Mouse (Mus musculus): ENCODE results near the gene Ppp1r3e.

DNA sequence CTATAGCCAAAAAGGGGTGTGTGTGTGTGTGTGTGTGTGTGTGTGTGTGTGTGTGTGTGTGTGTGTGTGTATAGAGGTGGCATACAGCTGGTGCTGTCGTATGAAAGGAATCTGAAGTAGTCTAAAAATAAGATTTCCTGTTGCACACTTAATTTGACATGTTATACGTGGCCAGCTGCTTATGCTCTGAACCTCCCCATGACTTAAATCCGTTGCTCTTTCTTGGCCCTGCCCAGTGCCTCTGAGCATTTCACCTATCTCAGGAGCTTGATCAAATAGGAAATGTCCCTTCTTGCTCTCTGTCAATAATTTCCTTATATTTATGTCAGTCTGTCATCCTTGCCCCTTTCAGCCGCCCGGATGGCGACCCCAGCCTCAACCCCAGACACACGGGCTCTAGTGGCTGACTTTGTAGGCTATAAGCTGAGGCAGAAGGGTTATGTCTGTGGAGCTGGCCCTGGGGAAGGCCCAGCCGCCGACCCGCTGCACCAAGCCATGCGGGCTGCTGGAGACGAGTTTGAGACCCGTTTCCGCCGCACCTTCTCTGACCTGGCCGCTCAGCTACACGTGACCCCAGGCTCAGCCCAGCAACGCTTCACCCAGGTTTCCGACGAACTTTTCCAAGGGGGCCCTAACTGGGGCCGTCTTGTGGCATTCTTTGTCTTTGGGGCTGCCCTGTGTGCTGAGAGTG, 6.8 kb upstream of the Ppp1r3e start:
- no peak for TF ChIP-seq CHD2 (IDR thresholded peaks at IDR 0.05; ENCODE audit: low read depth, low read length)
- TF ChIP-seq ZC3H11A (IDR thresholded peaks at IDR 0.05; ENCODE audit: borderline replicate concordance, low read depth, low read length) = no peak
- no peak for TF ChIP-seq MAFK (IDR thresholded peaks at IDR 0.05; ENCODE audit: insufficient read depth, low read depth, low read length)
- TF ChIP-seq HCFC1 (IDR thresholded peaks at IDR 0.05; ENCODE audit: borderline replicate concordance, insufficient read depth, low read length) = no peak

All from ES-E14 (cell line).